Mouse (Mus musculus) embryo, embryonic 9.5 days (tissue): Measurements from ENCODE around the gene Gm11034.

Source experiments
- DNase-seq: peaks from one replicate; pipeline ENCODE4 v3.0.0-alpha.2; 2017; ENCODE audit errors: extremely low spot score

Gene Gm11034

GRCm38 (mm10) chr8:72213536-72213935 is at the start of gene Gm11034:
Gm11034 (minus strand) TSS chr8:72213636.
- DNase-seq, result no peak

DNA sequence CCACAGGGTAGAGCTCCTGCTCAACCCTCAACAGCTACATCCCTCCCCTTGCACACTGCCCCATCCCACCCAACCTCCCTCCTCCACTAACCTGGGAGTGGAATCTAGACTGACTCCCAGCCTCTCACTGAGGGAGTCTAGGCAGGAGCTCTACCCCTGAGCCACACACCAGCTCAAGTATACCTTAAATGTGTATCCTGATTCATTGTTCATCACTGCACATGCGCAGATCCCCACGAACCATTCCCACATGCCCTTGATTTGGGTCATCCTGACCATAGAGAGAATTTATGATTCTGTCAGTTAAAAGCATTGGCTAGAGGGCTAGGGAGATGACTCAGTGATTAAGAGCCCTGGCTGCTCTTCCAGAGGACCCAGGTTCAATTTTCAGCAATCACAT is 49.3 kb upstream of the Gm11034 start:
- no peak for DNase-seq

GRCm38 (mm10) chr8:72261872-72262271 is 48.4 kb upstream of the Gm11034 start:
- DNase-seq, result no peak

- no peak for DNase-seq
Measured at GRCm38 (mm10) chr8:72261431-72261830, 48.0 kb upstream of the Gm11034 start.

GRCm38 (mm10) chr8:72261019-72261418 is 47.6 kb upstream of the Gm11034 start:
- DNase-seq, result peak; percentile 77

GRCm38 (mm10) chr8:72260585-72260984 is 47.1 kb upstream of the Gm11034 start:
- DNase-seq, result no peak

DNA sequence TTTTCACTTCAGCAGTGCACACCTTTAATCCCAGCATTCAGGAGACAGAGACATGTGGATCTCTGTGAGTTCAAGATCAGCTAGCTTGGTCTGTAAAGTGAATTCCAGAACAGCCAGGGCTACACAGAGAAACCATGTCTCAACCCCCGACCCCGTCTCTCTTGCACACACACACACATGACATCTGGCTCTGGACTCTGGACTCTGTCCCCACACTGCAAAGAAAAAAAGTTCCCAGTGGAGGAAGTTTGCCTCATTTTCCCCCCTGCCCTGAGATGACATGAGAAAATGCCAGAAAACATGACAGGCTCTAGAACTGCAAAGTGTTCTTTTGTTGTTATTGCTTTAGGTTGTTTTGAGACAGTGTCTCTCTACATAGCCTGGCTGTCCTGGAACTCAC is 46.4 kb upstream of the Gm11034 start:
- DNase-seq, result no peak

GRCm38 (mm10) chr8:72257902-72258238 is 44.4 kb upstream of the Gm11034 start:
- DNase-seq, result no peak

DNA sequence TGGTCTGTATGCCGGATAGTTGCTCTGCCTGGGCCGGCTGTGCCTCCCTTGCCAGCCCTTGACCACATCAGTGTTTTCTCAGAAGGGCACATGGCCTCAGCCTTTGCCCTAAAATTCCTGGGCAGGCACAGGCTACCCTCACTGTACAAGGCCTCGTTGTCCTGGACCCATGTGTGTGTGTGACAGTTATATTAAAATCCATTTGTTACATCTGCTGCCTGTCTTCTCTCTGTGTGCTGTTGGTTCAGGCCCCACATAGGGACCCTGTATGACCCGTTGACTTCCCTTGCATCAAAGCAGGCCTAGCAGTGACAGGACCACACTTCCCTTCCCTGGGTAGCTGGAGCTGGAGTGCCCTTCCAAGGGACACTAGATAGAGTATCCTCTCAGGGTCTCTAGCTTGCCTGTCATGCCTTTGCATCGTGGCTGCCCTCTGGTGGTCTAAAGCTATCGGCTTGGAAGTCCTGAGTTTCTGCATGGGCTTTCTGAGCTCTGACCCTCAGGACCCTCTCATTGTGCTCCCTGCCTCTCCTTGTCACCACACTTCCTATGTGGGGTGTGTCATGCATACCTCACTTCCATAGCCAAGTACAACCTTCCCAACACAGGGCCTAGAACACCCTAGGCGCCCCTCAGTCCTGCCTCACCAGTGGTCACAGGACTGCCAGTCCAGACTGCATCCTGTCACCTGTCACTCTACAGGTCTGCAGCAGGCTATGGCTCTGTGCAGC is 43.9 kb upstream of the Gm11034 start:
- peak; percentile 51 for DNase-seq

- DNase-seq, result no peak
Measured at GRCm38 (mm10) chr8:72244610-72245009, 31.2 kb upstream of the Gm11034 start.

DNA sequence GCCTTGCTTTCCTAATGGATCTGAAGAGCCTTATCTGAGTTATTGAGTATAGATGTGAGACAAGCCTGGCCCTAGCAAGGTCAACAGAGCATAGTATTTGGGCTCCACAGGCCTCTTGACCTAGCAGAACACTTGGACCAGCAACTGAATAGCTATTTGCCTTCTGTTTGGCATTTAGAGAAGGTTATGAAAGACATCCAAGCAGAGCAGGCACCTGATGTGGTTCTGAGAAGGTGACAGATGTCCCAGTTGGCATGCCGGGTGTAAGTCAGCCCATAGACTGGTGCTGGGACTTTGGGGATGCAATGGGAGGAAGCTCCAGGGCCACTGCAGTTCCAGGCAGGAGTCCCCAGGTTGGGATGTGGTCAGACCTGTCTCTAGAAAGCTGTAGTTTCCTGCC is 28.8 kb upstream of the Gm11034 start:
- DNase-seq, result no peak

DNA sequence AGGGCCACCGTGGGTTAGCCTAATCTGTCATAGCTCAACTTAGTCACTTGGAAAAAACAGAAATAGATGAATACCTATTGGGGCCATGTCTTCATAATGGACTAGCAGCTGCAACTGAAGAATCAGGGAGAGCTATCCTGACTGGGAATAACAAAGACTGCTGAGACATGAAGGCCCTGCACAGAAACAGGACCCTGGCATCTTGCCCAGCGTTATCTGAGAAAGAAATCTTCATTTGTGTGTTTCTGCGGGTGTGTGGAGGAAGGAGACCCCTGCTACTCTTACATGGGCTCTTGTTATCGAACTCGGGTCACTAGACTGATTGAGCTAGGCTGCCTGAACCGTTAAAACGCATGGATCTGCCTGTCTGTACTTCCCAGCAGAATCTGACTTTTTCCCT is 27.5 kb upstream of the Gm11034 start:
- DNase-seq, result no peak

DNA sequence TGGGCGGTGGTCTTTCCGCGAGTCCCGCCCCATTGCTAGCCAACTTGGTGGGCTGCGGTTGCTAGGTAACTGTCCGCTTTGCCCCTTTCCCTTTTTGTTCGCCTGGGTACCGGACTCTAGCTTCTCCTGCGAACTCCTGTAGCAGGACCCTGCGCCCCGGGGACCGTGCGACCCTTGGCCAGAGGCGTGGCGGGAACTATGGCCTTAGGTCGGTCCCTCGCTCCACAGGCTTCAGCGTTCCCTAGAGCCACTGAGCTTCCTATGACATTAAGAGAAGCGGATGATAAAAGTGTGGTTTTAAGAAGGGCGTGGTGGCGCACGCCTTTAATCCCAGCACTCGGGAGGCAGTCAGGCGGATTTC is 26.9 kb upstream of the Gm11034 start:
- no peak for DNase-seq

GRCm38 (mm10) chr8:72239499-72240402 is 26.3 kb upstream of the Gm11034 start, which contains the start of gene Ap1m1:
Ap1m1 (plus strand) TSS chr8:72240018.
- DNase-seq, result peak; percentile 98

DNA sequence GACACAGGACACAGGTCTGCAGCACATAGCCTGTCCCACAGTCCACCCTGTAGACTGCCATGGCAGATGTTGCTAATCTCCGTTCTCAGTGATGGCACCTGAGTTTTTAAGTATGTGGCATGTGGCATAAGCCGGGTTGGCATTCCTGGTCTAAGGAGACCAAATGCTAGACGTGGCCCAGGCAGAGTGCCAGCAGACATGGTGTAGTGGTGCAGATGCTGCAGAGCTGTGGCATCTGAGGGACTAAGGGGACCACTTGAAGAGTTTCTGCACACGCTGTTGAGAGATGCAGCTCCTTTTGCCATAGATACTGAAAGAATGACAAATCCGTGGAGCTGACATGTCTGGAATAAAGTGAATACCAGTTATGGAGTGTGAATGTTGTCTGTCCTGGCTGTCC is 9.2 kb upstream of the Gm11034 start:
- no peak for DNase-seq

DNA sequence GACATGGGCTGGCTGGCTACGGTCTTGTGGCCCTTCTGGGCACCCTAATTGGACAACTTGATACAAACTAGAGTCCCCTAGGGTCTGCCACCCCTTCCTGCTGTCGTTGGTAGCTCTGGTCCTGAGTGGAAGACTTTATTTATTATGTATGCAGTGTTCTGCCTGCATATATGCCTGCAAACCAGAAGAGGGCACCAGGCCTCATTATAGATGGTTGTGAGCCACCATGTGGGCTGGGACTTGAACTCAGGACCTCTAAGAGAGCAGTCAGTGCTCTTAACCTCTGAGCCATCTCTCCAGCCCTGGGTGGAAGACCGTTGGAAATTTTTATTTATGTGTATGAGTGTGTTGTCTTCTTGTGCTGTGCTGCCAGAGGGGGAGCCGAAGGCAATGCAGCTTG is 7.3 kb upstream of the Gm11034 start:
- DNase-seq, result no peak

- peak; percentile 88 for DNase-seq
Measured at GRCm38 (mm10) chr8:72219541-72220363, 6.3 kb upstream of the Gm11034 start, which contains the start of gene Fam32a. Fam32a (plus strand) TSS chr8:72219730.

- no peak for DNase-seq
Measured at GRCm38 (mm10) chr8:72218781-72219540, 5.5 kb upstream of the Gm11034 start.

DNA sequence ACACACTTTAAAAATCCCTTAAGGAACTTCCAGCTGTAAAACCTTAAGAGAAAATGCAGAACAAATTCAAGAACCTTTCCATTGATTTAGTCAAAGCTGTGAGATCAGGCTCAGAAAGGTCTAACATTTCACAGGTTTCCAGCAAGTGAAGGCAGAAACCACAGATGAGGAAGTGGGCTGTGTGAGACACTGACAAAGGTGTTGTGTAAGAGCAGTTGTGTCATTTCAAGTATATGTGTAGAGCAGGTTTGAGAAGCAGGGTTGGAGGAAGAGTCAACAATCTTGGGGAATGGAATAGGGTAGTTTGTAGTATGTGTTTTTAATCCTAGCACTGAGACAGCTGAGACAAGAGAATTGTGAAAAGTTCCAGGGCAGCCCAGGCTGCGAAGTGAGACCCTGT is 2.4 kb upstream of the Gm11034 start:
- no peak for DNase-seq

- no peak for DNase-seq
Measured at GRCm38 (mm10) chr8:72215060-72215459, 1.6 kb upstream of the Gm11034 start.

- DNase-seq, result no peak
Measured at GRCm38 (mm10) chr8:72212751-72213150, 685 bp downstream of the Gm11034 start, which contains the start of gene Cib3. Cib3 (minus strand) TSS chr8:72212837.
